Mouse (Mus musculus): Measurements from ENCODE around the gene Ctf2. TPM values are rescaled to one million over a fixed set of nuclear protein-coding genes. Genes with fewer than 3 reads are reported as not detected.

The Ctf2 gene
- polyA plus RNA-seq, 1 experiment = not detected

GRCm38 (mm10) chr7:127693290-127693689 is 38.7 kb downstream of the Ctf2 start:
- no peaks in the 10 kb centered on the region for H3K36me3 ChIP-seq (ENCODE audit: control insufficient read depth, insufficient read depth, low read length)
- WGBS = 93% methylated on average over 8 of the region's 8 CpGs
- no peak for TF ChIP-seq POLR2A (IDR thresholded peaks at IDR 0.05; ENCODE audit: low read depth, low read length)
- TF ChIP-seq CTCF (conservative IDR thresholded peaks at IDR 0.05; ENCODE audit: insufficient read depth, insufficient read length, low read depth, low read length) = no peak
- no peak overlapping the region for H3K27ac ChIP-seq (ENCODE audit: insufficient read depth, low read depth, low read length)
- no peak overlapping the region for H3K4me3 ChIP-seq (ENCODE audit: insufficient read depth, low read depth, low read length)
- DNase-seq = no peak
- H3K4me1 ChIP-seq (ENCODE audit: control insufficient read depth, insufficient read depth, low read length) = peaks cover 3% of the 10 kb centered on the region; the same call in 1 of the 2 replicates
- no peaks in the 10 kb centered on the region for H3K27me3 ChIP-seq (replicated peaks; ENCODE audit: control insufficient read depth, insufficient read depth, low read length)

DNA sequence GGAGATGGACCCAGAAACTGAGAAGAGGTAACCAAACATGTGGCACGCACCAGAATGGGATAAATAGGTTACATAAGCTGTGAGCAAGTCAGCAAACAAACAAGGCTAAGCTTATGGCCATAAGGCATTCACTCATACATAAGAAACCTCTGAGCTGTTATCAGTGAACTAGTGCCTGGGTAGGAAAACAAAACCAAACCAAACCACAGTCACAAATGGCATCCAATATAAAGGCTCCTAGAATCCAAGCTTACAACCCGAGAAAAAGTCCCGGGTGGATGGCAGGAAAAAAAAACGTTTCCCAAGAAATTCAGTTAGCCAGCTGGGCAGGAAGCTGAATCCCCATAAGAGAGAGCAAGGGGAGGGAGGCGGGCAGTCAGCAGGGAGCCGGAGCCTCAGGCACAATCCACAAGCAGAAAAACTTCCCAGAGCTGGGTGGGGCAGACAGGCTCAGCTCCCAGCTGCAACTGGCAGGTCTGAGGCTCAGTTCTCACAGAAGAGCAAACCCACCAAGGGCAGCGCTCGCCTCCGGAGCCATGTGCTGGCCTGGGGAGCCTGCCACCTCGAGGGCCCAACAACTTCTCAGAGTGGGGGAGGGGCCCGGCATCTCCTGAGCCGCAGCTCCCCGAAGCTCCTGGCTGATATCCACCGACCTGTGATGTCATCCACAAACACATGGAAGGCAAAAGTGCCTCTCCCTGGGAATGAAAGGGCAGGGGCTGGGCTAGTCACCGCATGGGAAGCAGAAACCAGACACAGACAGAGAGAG is 40.6 kb downstream of the Ctf2 start:
- Histone ChIP-seq H3K4me1 (ENCODE audit: control insufficient read depth, insufficient read depth, low read length) (peaks cover 9% of the 10 kb centered on the region; the same call in 1 of the 2 replicates), H3K27ac (ENCODE audit: insufficient read depth, low read depth, low read length) (peak overlapping the region; percentile 74), H3K27me3 (replicated peaks; ENCODE audit: control insufficient read depth, insufficient read depth, low read length) (no peaks in the 10 kb centered on the region), H3K4me3 (ENCODE audit: insufficient read depth, low read depth, low read length) (peak overlapping the region; percentile 45), H3K36me3 (ENCODE audit: control insufficient read depth, insufficient read depth, low read length) (no peaks in the 10 kb centered on the region)
- peak; percentile 77 for DNase-seq
- no peak for TF ChIP-seq CTCF (conservative IDR thresholded peaks at IDR 0.05; ENCODE audit: insufficient read depth, insufficient read length, low read depth, low read length)
- no peak for TF ChIP-seq POLR2A (IDR thresholded peaks at IDR 0.05; ENCODE audit: low read depth, low read length)
- WGBS = 15% methylated on average over 15 of the region's 15 CpGs

GRCm38 (mm10) chr7:127689626-127690280 is 42.2 kb downstream of the Ctf2 start:
- no peak for DNase-seq
- TF ChIP-seq POLR2A (IDR thresholded peaks at IDR 0.05; ENCODE audit: low read depth, low read length) (no peak), CTCF (conservative IDR thresholded peaks at IDR 0.05; ENCODE audit: insufficient read depth, insufficient read length, low read depth, low read length) (no peak)
- 80% methylated on average over 9 of the region's 9 CpGs for WGBS

GRCm38 (mm10) chr7:127688935-127689334 is 43.0 kb downstream of the Ctf2 start:
- H3K4me1 ChIP-seq (ENCODE audit: control insufficient read depth, insufficient read depth, low read length) = peaks cover 11% of the 10 kb centered on the region; the same call in 1 of the 2 replicates
- no peaks in the 10 kb centered on the region for H3K27me3 ChIP-seq (replicated peaks; ENCODE audit: control insufficient read depth, insufficient read depth, low read length)
- 91% methylated on average over 7 of the region's 7 CpGs for WGBS
- H3K27ac ChIP-seq (ENCODE audit: insufficient read depth, low read depth, low read length) = no peak overlapping the region
- DNase-seq = no peak
- no peaks in the 10 kb centered on the region for H3K36me3 ChIP-seq (ENCODE audit: control insufficient read depth, insufficient read depth, low read length)
- no peak for TF ChIP-seq CTCF (conservative IDR thresholded peaks at IDR 0.05; ENCODE audit: insufficient read depth, insufficient read length, low read depth, low read length)
- no peak for TF ChIP-seq POLR2A (IDR thresholded peaks at IDR 0.05; ENCODE audit: low read depth, low read length)
- H3K4me3 ChIP-seq (ENCODE audit: insufficient read depth, low read depth, low read length) = no peak overlapping the region

More at GRCm38 (mm10) chr7:127689626-127690280, 42.2 kb downstream of the Ctf2 start:
- Histone ChIP-seq H3K4me1 (ENCODE audit: control insufficient read depth, insufficient read depth, low read length) (peaks cover 11% of the 10 kb centered on the region; the same call in 1 of the 2 replicates), H3K27ac (ENCODE audit: insufficient read depth, low read depth, low read length) (no peak overlapping the region), H3K36me3 (ENCODE audit: control insufficient read depth, insufficient read depth, low read length) (no peaks in the 10 kb centered on the region), H3K4me3 (ENCODE audit: insufficient read depth, low read depth, low read length) (no peak overlapping the region), H3K27me3 (replicated peaks; ENCODE audit: control insufficient read depth, insufficient read depth, low read length) (no peaks in the 10 kb centered on the region)

- no peak overlapping the region for H3K27ac ChIP-seq (ENCODE audit: insufficient read depth, low read depth, low read length)
- 59% methylated on average over 11 of the region's 11 CpGs for WGBS
- no peak for DNase-seq
These were observed 45.1 kb downstream of the Ctf2 start for GRCm38 (mm10) chr7:127686740-127687449.

DNA sequence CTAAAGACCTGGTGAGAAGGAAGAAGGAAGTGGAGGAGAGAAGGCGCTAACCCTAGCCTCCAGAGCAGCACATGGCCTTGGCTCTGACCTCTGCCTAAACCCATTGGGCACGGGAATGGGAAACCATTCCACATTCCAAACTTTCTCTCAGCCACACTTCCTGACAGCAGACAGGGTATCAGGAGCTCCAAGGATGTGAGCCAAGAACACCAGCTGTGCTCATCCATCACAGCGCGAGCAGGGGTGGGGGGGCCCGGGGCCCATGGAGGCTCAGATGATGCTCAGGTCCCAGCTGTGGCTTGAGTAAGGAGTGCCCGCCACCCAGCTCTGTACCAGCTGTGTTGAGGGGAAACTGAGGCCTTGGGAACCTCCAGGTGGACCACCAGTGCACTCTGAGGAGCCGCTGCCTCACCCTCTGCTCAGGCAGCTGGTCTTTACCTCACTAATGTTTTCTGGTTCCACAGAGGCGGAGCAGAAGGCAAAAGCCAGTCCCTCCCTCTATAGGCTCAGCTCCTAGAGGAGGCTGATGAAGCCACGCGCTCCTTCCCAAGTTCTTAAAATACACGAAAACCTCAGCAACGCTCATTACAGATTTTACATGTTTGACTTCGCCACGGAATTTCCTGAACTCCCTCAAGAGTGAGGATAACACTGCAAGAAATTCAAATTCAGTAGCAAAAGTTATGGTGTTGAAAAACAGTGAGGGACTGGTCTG is 46.5 kb downstream of the Ctf2 start:
- no peak for TF ChIP-seq CTCF (conservative IDR thresholded peaks at IDR 0.05; ENCODE audit: insufficient read depth, insufficient read length, low read depth, low read length)
- no peak for TF ChIP-seq POLR2A (IDR thresholded peaks at IDR 0.05; ENCODE audit: low read depth, low read length)
- Histone ChIP-seq H3K36me3 (ENCODE audit: control insufficient read depth, insufficient read depth, low read length) (no peaks in the 10 kb centered on the region), H3K27me3 (replicated peaks; ENCODE audit: control insufficient read depth, insufficient read depth, low read length) (no peaks in the 10 kb centered on the region), H3K27ac (ENCODE audit: insufficient read depth, low read depth, low read length) (no peak overlapping the region), H3K4me1 (ENCODE audit: control insufficient read depth, insufficient read depth, low read length) (peaks cover 8% of the 10 kb centered on the region; the same call in 1 of the 2 replicates), H3K4me3 (ENCODE audit: insufficient read depth, low read depth, low read length) (no peak overlapping the region)
- 73% methylated on average over 14 of the region's 14 CpGs for WGBS
- peak; percentile 36 for DNase-seq

More at GRCm38 (mm10) chr7:127686740-127687449, 45.1 kb downstream of the Ctf2 start:
- H3K27me3 ChIP-seq (replicated peaks; ENCODE audit: control insufficient read depth, insufficient read depth, low read length) = no peaks in the 10 kb centered on the region
- H3K36me3 ChIP-seq (ENCODE audit: control insufficient read depth, insufficient read depth, low read length) = no peaks in the 10 kb centered on the region
- peaks cover 11% of the 10 kb centered on the region; the same call in 1 of the 2 replicates for H3K4me1 ChIP-seq (ENCODE audit: control insufficient read depth, insufficient read depth, low read length)
- no peak overlapping the region for H3K4me3 ChIP-seq (ENCODE audit: insufficient read depth, low read depth, low read length)
- no peak for TF ChIP-seq CTCF (conservative IDR thresholded peaks at IDR 0.05; ENCODE audit: insufficient read depth, insufficient read length, low read depth, low read length)
- no peak for TF ChIP-seq POLR2A (IDR thresholded peaks at IDR 0.05; ENCODE audit: low read depth, low read length)

Data from kidney, adult 2 months (tissue).